Mouse (Mus musculus): ENCODE measurements around the gene Shkbp1. TPM values are rescaled to one million over a fixed set of nuclear protein-coding genes. Genes with fewer than 3 reads are reported as not detected.

The Shkbp1 gene
- total RNA-seq (2014; fragmentation: Nextera tagmentation), result 23.6 and 31.1 TPM in 2 replicates
- 13.9 and 18.8 TPM in 2 replicates for total RNA-seq (2017)

GRCm38 (mm10) chr7:27355745-27356240, at the start of gene Shkbp1:
TSS of gene Shkbp1 (minus strand) at chr7:27356019.
- ATAC-seq (replicated peaks; ENCODE audit: poor library complexity, severe bottlenecking), result peak; percentile 84

GRCm38 (mm10) chr7:27404203-27404942, 48.6 kb upstream of the Shkbp1 start:
- ATAC-seq (replicated peaks; ENCODE audit: poor library complexity, severe bottlenecking), result 0 out of 2 replicates have a peak, but pooled peaks have one; percentile 16

- ATAC-seq (replicated peaks; ENCODE audit: poor library complexity, severe bottlenecking), result peak; percentile 83
These were observed 46.9 kb upstream of the Shkbp1 start for GRCm38 (mm10) chr7:27402675-27403074.

GRCm38 (mm10) chr7:27400545-27400944, 44.7 kb upstream of the Shkbp1 start:
- ATAC-seq (replicated peaks; ENCODE audit: poor library complexity, severe bottlenecking), result no peak

GRCm38 (mm10) chr7:27397048-27397949, 41.5 kb upstream of the Shkbp1 start:
- peak; percentile 95 for ATAC-seq (replicated peaks; ENCODE audit: poor library complexity, severe bottlenecking)

- peak; percentile 43; the same call in 1 of the 2 replicates for ATAC-seq (replicated peaks; ENCODE audit: poor library complexity, severe bottlenecking)
These were observed 40.6 kb upstream of the Shkbp1 start for GRCm38 (mm10) chr7:27396184-27397047.

GRCm38 (mm10) chr7:27395521-27396183, 39.8 kb upstream of the Shkbp1 start:
- ATAC-seq (replicated peaks; ENCODE audit: poor library complexity, severe bottlenecking), result no peak

GRCm38 (mm10) chr7:27391416-27391815, 35.6 kb upstream of the Shkbp1 start:
- no peak for ATAC-seq (replicated peaks; ENCODE audit: poor library complexity, severe bottlenecking)

- ATAC-seq (replicated peaks; ENCODE audit: poor library complexity, severe bottlenecking), result no peak
These were observed 33.4 kb upstream of the Shkbp1 start for GRCm38 (mm10) chr7:27389213-27389612.

GRCm38 (mm10) chr7:27384731-27385130, 28.9 kb upstream of the Shkbp1 start:
- ATAC-seq (replicated peaks; ENCODE audit: poor library complexity, severe bottlenecking), result peak; percentile 79

GRCm38 (mm10) chr7:27384134-27384533, 28.3 kb upstream of the Shkbp1 start:
- ATAC-seq (replicated peaks; ENCODE audit: poor library complexity, severe bottlenecking), result no peak

GRCm38 (mm10) chr7:27383233-27383632, 27.4 kb upstream of the Shkbp1 start:
- ATAC-seq (replicated peaks; ENCODE audit: poor library complexity, severe bottlenecking), result peak; percentile 59

- no peak for ATAC-seq (replicated peaks; ENCODE audit: poor library complexity, severe bottlenecking)
These were observed 25.7 kb upstream of the Shkbp1 start for GRCm38 (mm10) chr7:27381560-27381959.

GRCm38 (mm10) chr7:27381009-27381408, 25.2 kb upstream of the Shkbp1 start:
- ATAC-seq (replicated peaks; ENCODE audit: poor library complexity, severe bottlenecking), result no peak

GRCm38 (mm10) chr7:27379836-27380235, 24.0 kb upstream of the Shkbp1 start:
- ATAC-seq (replicated peaks; ENCODE audit: poor library complexity, severe bottlenecking), result no peak

GRCm38 (mm10) chr7:27378431-27378830, 22.6 kb upstream of the Shkbp1 start:
- ATAC-seq (replicated peaks; ENCODE audit: poor library complexity, severe bottlenecking), result peak; percentile 68

- peak; percentile 20; the same call in 1 of the 2 replicates for ATAC-seq (replicated peaks; ENCODE audit: poor library complexity, severe bottlenecking)
These were observed 19.5 kb upstream of the Shkbp1 start for GRCm38 (mm10) chr7:27375274-27375673.

- no peak for ATAC-seq (replicated peaks; ENCODE audit: poor library complexity, severe bottlenecking)
These were observed 16.1 kb upstream of the Shkbp1 start for GRCm38 (mm10) chr7:27371715-27372462.

GRCm38 (mm10) chr7:27369111-27369510, 13.3 kb upstream of the Shkbp1 start:
- ATAC-seq (replicated peaks; ENCODE audit: poor library complexity, severe bottlenecking), result no peak

Measured in granulocyte monocyte progenitor cell, adult 5-6 weeks (primary cell).